Mouse (Mus musculus): ENCODE measurements at regions not wholly inside any gene's neighbourhood (a gene's known extent, or its start where the extent isn't known, plus 50 kb on each side); places are given as distances from the start of the nearest gene placed in this dataset.

GRCm38 (mm10) chr8:12023669-12024390 lies 183.6 kb downstream of the Tex29 start:
- no peak for DNase-seq (ENCODE audit: low read depth, low spot score)
- no peaks in the 10 kb centered on the region for H3K9me3 ChIP-seq (replicated peaks; ENCODE audit: insufficient read depth, low read length)
- no peaks in the 10 kb centered on the region for H3K79me2 ChIP-seq (ENCODE audit: control insufficient read depth, insufficient read depth, low read length, poor library complexity)
- no peaks in the 10 kb centered on the region for H3K4me1 ChIP-seq (ENCODE audit: control insufficient read depth in 1 of 2, insufficient read depth in 2 of 2, low read length in 2 of 2)
- H3K9ac ChIP-seq (ENCODE audit: control insufficient read depth, low read depth, low read length, poor library complexity, severe bottlenecking) = no peak overlapping the region
- TF ChIP-seq RCOR1 (IDR thresholded peaks at IDR 0.05; ENCODE audit: low read depth, low read length) (no peak), POLR2A (IDR thresholded peaks at IDR 0.05; ENCODE audit: control insufficient read depth in 1 of 2, insufficient read depth in 1 of 2, low read depth in 1 of 2, low read length in 2 of 2, poor library complexity in 1 of 2) (no peak), ZKSCAN1 (IDR thresholded peaks at IDR 0.05; ENCODE audit: low read depth, low read length) (no peak), MEF2A (IDR thresholded peaks at IDR 0.05; ENCODE audit: extremely low read depth, insufficient replicate concordance, low read depth, low read length, poor library complexity, severe bottlenecking) (no peak), CTCF (IDR thresholded peaks at IDR 0.05 in 2 of 3, conservative IDR thresholded peaks at IDR 0.05 in 1 of 3; ENCODE audit: control insufficient read depth in 1 of 3, insufficient read depth in 1 of 3, low read depth in 2 of 3, low read length in 3 of 3, poor library complexity in 1 of 3, severe bottlenecking in 1 of 3) (no peak), MAFK (IDR thresholded peaks at IDR 0.05; ENCODE audit: borderline replicate concordance, low read depth, low read length) (no peak), RAD21 (IDR thresholded peaks at IDR 0.05; ENCODE audit: low read depth, low read length) (no peak), GABPA (IDR thresholded peaks at IDR 0.05; ENCODE audit: low read depth, low read length) (no peak)
- no peaks in the 10 kb centered on the region for H3K27me3 ChIP-seq (ENCODE audit: control insufficient read depth in 1 of 2, insufficient read depth in 2 of 2, low read length in 2 of 2)
- H3K27ac ChIP-seq (ENCODE audit: control insufficient read depth, low read depth, low read length) = no peak overlapping the region
- no peaks in the 10 kb centered on the region for H3K36me3 ChIP-seq (ENCODE audit: control insufficient read depth in 1 of 2, insufficient read depth in 2 of 2, low read length in 2 of 2)
- no peak overlapping the region for H3K4me3 ChIP-seq (ENCODE audit: control insufficient read depth in 1 of 2, insufficient read depth in 1 of 2, low read depth in 2 of 2, low read length in 2 of 2)

GRCm38 (mm10) chr8:12030363-12031116 lies 190.3 kb downstream of the Tex29 start:
- H3K27ac ChIP-seq (ENCODE audit: control insufficient read depth, low read depth, low read length) = no peak overlapping the region
- no peak overlapping the region for H3K9ac ChIP-seq (ENCODE audit: control insufficient read depth, low read depth, low read length, poor library complexity, severe bottlenecking)
- no peak overlapping the region for H3K4me3 ChIP-seq (ENCODE audit: control insufficient read depth in 1 of 2, insufficient read depth in 1 of 2, low read depth in 2 of 2, low read length in 2 of 2)
- H3K27me3 ChIP-seq (ENCODE audit: control insufficient read depth in 1 of 2, insufficient read depth in 2 of 2, low read length in 2 of 2) = no peaks in the 10 kb centered on the region
- H3K79me2 ChIP-seq (ENCODE audit: control insufficient read depth, insufficient read depth, low read length, poor library complexity) = no peaks in the 10 kb centered on the region
- no peaks in the 10 kb centered on the region for H3K4me1 ChIP-seq (ENCODE audit: control insufficient read depth in 1 of 2, insufficient read depth in 2 of 2, low read length in 2 of 2)
- DNase-seq (ENCODE audit: low read depth, low spot score) = no peak
- no peak for TF ChIP-seq MYC (IDR thresholded peaks at IDR 0.05; ENCODE audit: low read depth, low read length)
- no peak for TF ChIP-seq KAT2A (conservative IDR thresholded peaks at IDR 0.05; ENCODE audit: low read depth, low read length)
- no peak for TF ChIP-seq ZKSCAN1 (IDR thresholded peaks at IDR 0.05; ENCODE audit: low read depth, low read length)
- TF ChIP-seq POLR2A (IDR thresholded peaks at IDR 0.05; ENCODE audit: control insufficient read depth in 1 of 2, insufficient read depth in 1 of 2, low read depth in 1 of 2, low read length in 2 of 2, poor library complexity in 1 of 2) = no peak
- TF ChIP-seq MEF2A (IDR thresholded peaks at IDR 0.05; ENCODE audit: extremely low read depth, insufficient replicate concordance, low read depth, low read length, poor library complexity, severe bottlenecking) = no peak
- no peak for TF ChIP-seq ZMIZ1 (IDR thresholded peaks at IDR 0.05; ENCODE audit: low read depth, low read length)
- H3K9me3 ChIP-seq (replicated peaks; ENCODE audit: insufficient read depth, low read length) = no peaks in the 10 kb centered on the region
- H3K36me3 ChIP-seq (ENCODE audit: control insufficient read depth in 1 of 2, insufficient read depth in 2 of 2, low read length in 2 of 2) = no peaks in the 10 kb centered on the region

GRCm38 (mm10) chr8:12031796-12032195 lies 191.5 kb downstream of the Tex29 start:
- H3K79me2 ChIP-seq (ENCODE audit: control insufficient read depth, insufficient read depth, low read length, poor library complexity) = no peaks in the 10 kb centered on the region
- no peak overlapping the region for H3K27ac ChIP-seq (ENCODE audit: control insufficient read depth, low read depth, low read length)
- TF ChIP-seq MYC (IDR thresholded peaks at IDR 0.05; ENCODE audit: low read depth, low read length) = no peak
- TF ChIP-seq USF2 (IDR thresholded peaks at IDR 0.05; ENCODE audit: borderline replicate concordance in 1 of 2, insufficient read depth in 1 of 2, low read depth in 1 of 2, low read length in 2 of 2) = no peak
- no peak for TF ChIP-seq TAL1 (IDR thresholded peaks at IDR 0.05; ENCODE audit: low read length)
- no peak for TF ChIP-seq CTCF (IDR thresholded peaks at IDR 0.05 in 2 of 3, conservative IDR thresholded peaks at IDR 0.05 in 1 of 3; ENCODE audit: control insufficient read depth in 1 of 3, insufficient read depth in 1 of 3, low read depth in 2 of 3, low read length in 3 of 3, poor library complexity in 1 of 3, severe bottlenecking in 1 of 3)
- no peak for DNase-seq (ENCODE audit: low read depth, low spot score)
- no peaks in the 10 kb centered on the region for H3K9me3 ChIP-seq (replicated peaks; ENCODE audit: insufficient read depth, low read length)
- no peaks in the 10 kb centered on the region for H3K4me1 ChIP-seq (ENCODE audit: control insufficient read depth in 1 of 2, insufficient read depth in 2 of 2, low read length in 2 of 2)
- no peak overlapping the region for H3K9ac ChIP-seq (ENCODE audit: control insufficient read depth, low read depth, low read length, poor library complexity, severe bottlenecking)
- H3K4me3 ChIP-seq (ENCODE audit: control insufficient read depth in 1 of 2, insufficient read depth in 1 of 2, low read depth in 2 of 2, low read length in 2 of 2) = no peak overlapping the region
- H3K36me3 ChIP-seq (ENCODE audit: control insufficient read depth in 1 of 2, insufficient read depth in 2 of 2, low read length in 2 of 2) = no peaks in the 10 kb centered on the region
- no peaks in the 10 kb centered on the region for H3K27me3 ChIP-seq (ENCODE audit: control insufficient read depth in 1 of 2, insufficient read depth in 2 of 2, low read length in 2 of 2)

All from MEL (cell line).